ENCODE assay signal across 10 mouse cellular contexts in the genomic region with DNA sequence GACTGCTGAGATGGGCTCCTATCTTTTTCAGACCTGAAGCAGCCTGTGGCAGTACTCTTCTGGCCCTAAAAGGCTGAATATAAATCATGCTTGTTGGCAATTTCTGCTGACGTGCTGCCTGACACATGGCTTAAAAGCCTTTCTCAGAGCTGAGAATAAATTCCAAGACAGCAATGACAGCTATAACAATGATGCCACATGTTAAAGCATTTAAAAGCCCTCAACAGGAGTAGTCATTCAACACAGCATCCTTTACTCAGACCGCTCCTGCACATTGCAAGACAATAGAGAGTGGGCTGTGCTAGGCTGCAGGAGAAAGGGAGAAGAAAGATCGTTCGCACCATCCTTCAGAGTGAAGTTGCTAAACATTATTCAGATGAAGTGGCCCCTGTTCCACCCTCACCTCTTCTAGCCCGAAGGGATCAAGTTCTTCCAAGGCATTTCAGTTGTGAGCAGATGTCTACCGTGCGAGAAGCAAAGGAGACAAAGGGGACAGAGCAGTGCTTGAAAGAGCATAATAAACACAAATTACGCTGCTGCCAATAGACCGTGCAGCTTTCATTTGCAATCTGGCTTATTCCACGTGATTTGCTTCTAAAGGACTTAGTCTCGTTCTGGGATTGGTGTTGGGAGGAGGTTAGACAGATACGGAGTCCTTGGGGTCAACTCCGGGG.
A peak's percentile ranks its signal among the peaks of the same experiment; 100 is the strongest.
DNase-seq lines count a peak whose midpoint lies in the region; ATAC-seq and TF ChIP-seq lines count a peak whose summit lies in the region.
"Had no signal": no experiment of that assay in that cellular context is flagged by ENCODE, and none has a peak within 500 bp of the region (broad histone marks: within the 10 kb centered on the region; RNA-seq: fewer than 3 reads in every experiment).

No protein-coding gene starts in this region.

- no peak overlapping the region for H3K4me2 ChIP-seq in heart, postnatal 0 days (ENCODE audit: low read depth, low read length)

- intact Hi-C loops in left cerebral cortex, postnatal 4 days (cut with DNase I), result no loop called here

- H3K27ac ChIP-seq in heart, postnatal 0 days (ENCODE audit: low read depth), result peak overlapping the region; percentile 48; the same call in 1 of the 2 replicates
- H3K27ac ChIP-seq: liver, embryonic 14.5 days had no signal

- no peaks in the 10 kb centered on the region for H3K4me1 ChIP-seq in heart, postnatal 0 days (ENCODE audit: control insufficient read depth, insufficient read depth)

- TF ChIP-seq CTCF in heart, postnatal 0 days (IDR thresholded peaks at IDR 0.05; ENCODE audit: low read depth), result no peak

- no peak overlapping the region for H3K4me3 ChIP-seq in heart, postnatal 0 days (ENCODE audit: low read depth, low read length)
- H3K4me3 ChIP-seq: erythroblast, embryonic 14.5 days had no signal

- H3K27me3 ChIP-seq in heart, postnatal 0 days (ENCODE audit: control insufficient read depth, insufficient read depth, low read length), result no peaks in the 10 kb centered on the region

- no peak for ATAC-seq in heart, postnatal 0 days (ENCODE audit: insufficient read depth, low read depth)
- ATAC-seq in granulocyte monocyte progenitor cell, adult 5-6 weeks (replicated peaks; ENCODE audit: poor library complexity, severe bottlenecking), result no peak

- no peaks in the 10 kb centered on the region for H3K36me3 ChIP-seq in heart, postnatal 0 days (replicated peaks; ENCODE audit: control insufficient read depth, insufficient read depth, low read length)

- 71% methylated on average over 13 of the region's 13 CpGs for WGBS in heart, postnatal 0 days

- no peaks in the 10 kb centered on the region for H3K9me3 ChIP-seq in heart, postnatal 0 days (replicated peaks; ENCODE audit: control insufficient read depth, low read length)

- peak; percentile 26 to 33 for DNase-seq in cerebellum, postnatal 10 days
- no peak for DNase-seq in cerebellum, adult 9-11 months
- peak; percentile 18 for DNase-seq in brain, adult 2 months (ENCODE audit: low read depth, low spot score)
- no peak for DNase-seq in heart, postnatal 0 days (ENCODE audit: low spot score)
- DNase-seq in left cerebral cortex, postnatal 4 days, result peak; percentile 2
- no peak for DNase-seq in thymus, postnatal 25 days
- DNase-seq in urinary bladder, postnatal 14 days (ENCODE audit: low spot score), result no peak

- no peak overlapping the region for H3K9ac ChIP-seq in heart, postnatal 0 days (replicated peaks; ENCODE audit: low read depth, low read length)
- H3K9ac ChIP-seq: liver, embryonic 14.5 days had no signal

- no peak for TF ChIP-seq EP300 in heart, postnatal 0 days (IDR thresholded peaks at IDR 0.05; ENCODE audit: low read depth)

Comparison
In these comparisons a context has a peak if more than half of its experiments do, and no peak if none do; other contexts are left out.
1. DNase-seq: peak in cerebellum, postnatal 10 days (2 of 2), brain, adult 2 months (single experiment) and left cerebral cortex, postnatal 4 days (single experiment); none in cerebellum, adult 9-11 months (single experiment), heart, postnatal 0 days (single experiment), thymus, postnatal 25 days (single experiment) and urinary bladder, postnatal 14 days (single experiment).